Mouse (Mus musculus) C2C12 (cell line): ENCODE data around the gene Prex1.

Experiments used
- CTCF ChIP-seq: IDR thresholded peaks from one replicate; pipeline ENCODE4 v1.5.1; 2011; ENCODE audit not compliant: control insufficient read depth, insufficient read depth, insufficient read length
- FOSL1 ChIP-seq: IDR thresholded peaks from one replicate; pipeline ENCODE4 v1.8.0; 2011; ENCODE audit warnings: mild to moderate bottlenecking, low read length; ENCODE audit not compliant: poor library complexity, insufficient read depth, severe bottlenecking
- MYOD1 ChIP-seq: IDR thresholded peaks from one replicate; pipeline ENCODE4 v1.6.1; 2011; ENCODE audit warnings: low read depth; ENCODE audit not compliant: control insufficient read depth, insufficient read length
- MYOG ChIP-seq: IDR thresholded peaks from one replicate; pipeline ENCODE4 v1.6.1; 2011; ENCODE audit not compliant: control insufficient read depth, insufficient read length; ENCODE audit errors: extremely low read depth
- USF1 ChIP-seq: IDR thresholded peaks from one replicate; pipeline ENCODE4 v1.6.1; 2011; ENCODE audit warnings: low read depth, mild to moderate bottlenecking, control low read depth, moderate library complexity

- TF ChIP-seq CTCF (no peak), MYOG (no peak), MYOD1 (no peak), USF1 (no peak), FOSL1 (no peak)
Observed at GRCm38 (mm10) chr2:166674693-166675092, 38.9 kb downstream of the Prex1 start.
